ENCODE assay signal across 8 mouse cellular contexts in genomic region chr4:141874601-141875460, GRCm38 (mm10). TPM values are rescaled to one million over a fixed set of nuclear protein-coding genes. Genes with fewer than 3 reads are reported as not detected.
DNase-seq lines count a peak whose midpoint lies in the region; ATAC-seq lines count a peak whose summit lies in the region.

TSS of gene Efhd2 (minus strand) at chr4:141874920.

- WGBS in embryonic facial prominence, embryonic 13.5 days, result under 1% methylated on average over 72 of the region's 73 CpGs
- under 1% methylated on average over 66 of the region's 73 CpGs for WGBS in liver, embryonic 11.5 days
- WGBS in stomach, embryonic 15.5 days, result under 1% methylated on average over 73 of the region's 73 CpGs

- DNase-seq in B cell, adult 2 months, result peak; percentile 79 to 82
- peak; percentile 89 to 92 for DNase-seq in adrenal gland, postnatal 36 days
- peak; percentile 81 for DNase-seq in heart, adult 8-10 months (ENCODE audit: low spot score)
- peak; percentile 75 for DNase-seq in kidney, adult 9 months
- peak; percentile 82 for DNase-seq in liver, embryonic 11.5 days (ENCODE audit: low spot score)
- DNase-seq in naive thymus-derived CD4-positive, alpha-beta T cell, adult 2 months (ENCODE audit: low read depth), result peak; percentile 76

- peaks cover 28% of the 10 kb centered on the region for H3K4me1 ChIP-seq in embryonic facial prominence, embryonic 13.5 days
- H3K4me1 ChIP-seq in liver, embryonic 11.5 days (replicated peaks; ENCODE audit: control insufficient read depth, insufficient read depth, low read length), result peaks cover 35% of the 10 kb centered on the region
- H3K4me1 ChIP-seq in stomach, embryonic 15.5 days, result peaks cover 39% of the 10 kb centered on the region

- H3K36me3 ChIP-seq in embryonic facial prominence, embryonic 13.5 days, result 0 out of 2 replicates have a peak, but pooled peaks cover 5% of the 10 kb centered on the region
- no peaks in the 10 kb centered on the region for H3K36me3 ChIP-seq in liver, embryonic 11.5 days (ENCODE audit: control insufficient read depth, insufficient read depth, low read length)
- no peaks in the 10 kb centered on the region for H3K36me3 ChIP-seq in stomach, embryonic 15.5 days

- no peaks in the 10 kb centered on the region for H3K9me3 ChIP-seq in embryonic facial prominence, embryonic 13.5 days
- H3K9me3 ChIP-seq in liver, embryonic 11.5 days (ENCODE audit: control insufficient read depth, low read length), result no peaks in the 10 kb centered on the region
- no peaks in the 10 kb centered on the region for H3K9me3 ChIP-seq in stomach, embryonic 15.5 days

- peaks cover 14% of the 10 kb centered on the region for H3K27me3 ChIP-seq in embryonic facial prominence, embryonic 13.5 days
- peaks cover 2% of the 10 kb centered on the region; the same call in 1 of the 2 replicates for H3K27me3 ChIP-seq in liver, embryonic 11.5 days (replicated peaks; ENCODE audit: control insufficient read depth, insufficient read depth, low read length)
- H3K27me3 ChIP-seq in stomach, embryonic 15.5 days (replicated peaks), result no peaks in the 10 kb centered on the region

- no peak within 1 kb of the TSS for H3K27ac ChIP-seq in embryonic facial prominence, embryonic 13.5 days
- peak within 1 kb of the TSS; percentile 83 for H3K27ac ChIP-seq in liver, embryonic 11.5 days (ENCODE audit: low read depth, low read length)
- H3K27ac ChIP-seq in stomach, embryonic 15.5 days, result peak within 1 kb of the TSS; percentile 71

- H3K9ac ChIP-seq in embryonic facial prominence, embryonic 13.5 days, result peak within 1 kb of the TSS; percentile 84
- H3K9ac ChIP-seq in liver, embryonic 11.5 days (ENCODE audit: low read depth, low read length), result peak within 1 kb of the TSS; percentile 92
- peak within 1 kb of the TSS; percentile 91 for H3K9ac ChIP-seq in stomach, embryonic 15.5 days

- H3K4me2 ChIP-seq in embryonic facial prominence, embryonic 13.5 days, result peak within 1 kb of the TSS; percentile 97
- H3K4me2 ChIP-seq in liver, embryonic 11.5 days, result peak within 1 kb of the TSS; percentile 97
- peak within 1 kb of the TSS; percentile 88 for H3K4me2 ChIP-seq in stomach, embryonic 15.5 days

- ATAC-seq in embryonic facial prominence, embryonic 13.5 days (ENCODE audit: insufficient number of reproducible peaks, insufficient read depth, low FRiP score, low TSS enrichment, low read depth), result peak; percentile 81
- peak; percentile 90 for ATAC-seq in liver, embryonic 11.5 days (replicated peaks; ENCODE audit: low FRiP score)
- ATAC-seq in stomach, embryonic 15.5 days (ENCODE audit: insufficient read depth, low FRiP score, low read depth), result peak; percentile 88

- peak within 1 kb of the TSS; percentile 76 for H3K4me3 ChIP-seq in embryonic facial prominence, embryonic 13.5 days
- H3K4me3 ChIP-seq in liver, embryonic 11.5 days (ENCODE audit: low read depth, low read length), result peak within 1 kb of the TSS; percentile 88
- peak within 1 kb of the TSS; percentile 81 for H3K4me3 ChIP-seq in stomach, embryonic 15.5 days (replicated peaks)

RNA-seq across cellular contexts. Expression of gene Efhd2, which starts in this region (rescaled TPM):
- total RNA-seq in adrenal gland, postnatal 36 days (2021), result 10 to 100 TPM; 23.1 to 29.1 TPM
- 51.2 and 52.0 TPM in 2 replicates for polyA plus RNA-seq in embryonic facial prominence, embryonic 13.5 days (2015; fragmentation: Nextera tagmentation; extraction: Ambion mirVana)
- 10 to 100 TPM; 18.1 to 21.4 (median 19.6) TPM for total RNA-seq in heart, adult 8-10 months (2022)
- 62.1 and 69.1 TPM in 2 replicates for polyA plus RNA-seq in liver, embryonic 11.5 days (2014; fragmentation: Nextera tagmentation; extraction: Ambion mirVana)
- 125 and 130 TPM in 2 replicates for polyA plus RNA-seq in stomach, embryonic 15.5 days (2015; fragmentation: Nextera tagmentation; extraction: Ambion mirVana)
